18 mouse cellular contexts compared by ENCODE assay signal in the genomic region with DNA sequence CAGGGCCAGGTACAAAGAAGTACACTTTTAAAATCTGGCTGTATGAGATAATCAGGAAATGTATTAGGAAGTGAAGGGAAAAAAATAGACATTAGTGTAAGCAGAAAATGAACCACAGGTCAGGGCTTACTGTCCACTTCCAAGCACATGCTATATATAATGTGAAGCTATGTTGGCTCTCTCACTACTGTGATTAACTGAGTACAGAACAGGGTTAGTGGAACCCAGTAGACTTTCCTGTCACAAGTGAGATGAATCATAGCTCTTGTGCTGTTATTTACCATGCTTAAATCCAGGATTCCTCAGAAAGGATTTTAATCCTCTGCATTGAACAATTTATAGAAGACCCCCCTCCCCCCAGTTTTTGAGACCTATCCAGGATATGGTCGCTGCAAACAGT.
"Had no signal": no experiment of that assay in that cellular context is flagged by ENCODE, and none has a peak within 500 bp of the region (broad histone marks: within the 10 kb centered on the region; RNA-seq: fewer than 3 reads in every experiment).

No protein-coding gene starts in this region.

- H3K9ac ChIP-seq: liver, embryonic 14.5 days; lung, embryonic 14.5 days; midbrain, embryonic 12.5 days; neural tube, embryonic 12.5 days had no signal

- H3K9me3 ChIP-seq: midbrain, embryonic 10.5 days; midbrain, embryonic 12.5 days; neural tube, embryonic 12.5 days had no signal

- H3K4me3 ChIP-seq: midbrain, embryonic 10.5 days; midbrain, embryonic 12.5 days; neural tube, embryonic 12.5 days had no signal

- ATAC-seq: midbrain, embryonic 16.5 days had no signal

- H3K4me2 ChIP-seq: lung, embryonic 14.5 days; midbrain, embryonic 12.5 days; neural tube, embryonic 12.5 days had no signal

- H3K27ac ChIP-seq: liver, embryonic 14.5 days; midbrain, embryonic 10.5 days; midbrain, embryonic 12.5 days; neural tube, embryonic 12.5 days had no signal

- DNase-seq: lung, adult 18-20 months; lung, embryonic 14.5 days; lung, postnatal 10 days; lung, postnatal 4 days; midbrain, embryonic 14.5 days; retina, postnatal 1 day; right cerebral cortex, adult 18-20 months; right cerebral cortex, postnatal 25 days; right cerebral cortex, postnatal 4 days; spleen, adult 18-20 months; thymus, adult 2 months; thymus, postnatal 25 days; thymus, postnatal 4 days had no signal

- H3K4me1 ChIP-seq: midbrain, embryonic 12.5 days; neural tube, embryonic 12.5 days had no signal

- H3K27me3 ChIP-seq: midbrain, embryonic 12.5 days; neural tube, embryonic 12.5 days had no signal

- H3K36me3 ChIP-seq: midbrain, embryonic 10.5 days; midbrain, embryonic 12.5 days; neural tube, embryonic 12.5 days had no signal
